Mouse (Mus musculus): ENCODE data around the gene Pfkfb4. TPM values are rescaled to one million over a fixed set of nuclear protein-coding genes. Genes with fewer than 3 reads are reported as not detected.

Gene Pfkfb4
- total RNA-seq, 1 experiment from 2014 or later: 5.0 TPM

- DNase-seq: no peak
Measured at GRCm38 (mm10) chr9:109057543-109057942, 66.0 kb downstream of the Pfkfb4 start.

DNA sequence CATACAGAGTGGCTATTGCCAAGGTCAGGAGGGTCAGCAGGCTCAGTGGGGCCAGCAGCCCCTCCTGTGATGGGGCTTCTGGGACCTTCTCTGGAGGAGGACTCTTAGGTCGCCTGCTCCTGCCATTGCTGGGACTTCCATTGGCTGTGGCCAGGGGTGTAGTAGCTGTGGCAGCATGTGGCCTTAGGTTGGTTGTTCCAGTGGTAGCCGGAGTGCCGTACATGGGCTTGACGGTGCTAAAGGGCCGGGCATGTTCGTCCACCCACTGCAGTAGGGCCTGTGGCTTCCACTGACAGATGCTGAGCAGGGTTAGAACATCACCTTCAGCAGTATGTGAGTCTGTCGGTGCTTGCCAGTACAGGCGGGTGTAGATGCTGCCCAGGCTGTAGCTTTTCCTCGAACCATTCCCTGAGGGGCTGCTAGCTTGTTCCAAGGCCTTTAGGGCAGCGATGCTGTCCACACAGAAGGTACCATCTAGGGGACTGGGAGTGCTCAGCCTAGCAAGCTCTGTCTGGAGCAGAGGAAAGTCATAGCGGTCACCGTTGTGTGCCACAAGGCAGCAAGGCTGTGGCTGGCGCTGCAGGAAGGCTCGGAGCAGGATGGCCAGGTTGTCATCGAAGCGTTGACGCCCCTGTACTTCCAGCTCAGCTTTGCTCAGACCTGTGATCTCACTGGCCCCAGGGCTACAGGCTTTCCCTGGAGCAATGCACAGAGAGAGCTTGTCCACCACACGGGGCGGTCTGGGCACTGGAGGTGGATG, 66.6 kb downstream of the Pfkfb4 start:
- DNase-seq: no peak

GRCm38 (mm10) chr9:109059136-109059903, 67.7 kb downstream of the Pfkfb4 start, which contains the start of gene Trex1:
Gene Trex1 (minus strand): TSS chr9:109059734.
- peak; percentile 94 for DNase-seq

GRCm38 (mm10) chr9:109060184-109060897, 68.8 kb downstream of the Pfkfb4 start:
- DNase-seq: no peak

GRCm38 (mm10) chr9:109060898-109061295, 69.3 kb downstream of the Pfkfb4 start:
- DNase-seq: no peak

DNA sequence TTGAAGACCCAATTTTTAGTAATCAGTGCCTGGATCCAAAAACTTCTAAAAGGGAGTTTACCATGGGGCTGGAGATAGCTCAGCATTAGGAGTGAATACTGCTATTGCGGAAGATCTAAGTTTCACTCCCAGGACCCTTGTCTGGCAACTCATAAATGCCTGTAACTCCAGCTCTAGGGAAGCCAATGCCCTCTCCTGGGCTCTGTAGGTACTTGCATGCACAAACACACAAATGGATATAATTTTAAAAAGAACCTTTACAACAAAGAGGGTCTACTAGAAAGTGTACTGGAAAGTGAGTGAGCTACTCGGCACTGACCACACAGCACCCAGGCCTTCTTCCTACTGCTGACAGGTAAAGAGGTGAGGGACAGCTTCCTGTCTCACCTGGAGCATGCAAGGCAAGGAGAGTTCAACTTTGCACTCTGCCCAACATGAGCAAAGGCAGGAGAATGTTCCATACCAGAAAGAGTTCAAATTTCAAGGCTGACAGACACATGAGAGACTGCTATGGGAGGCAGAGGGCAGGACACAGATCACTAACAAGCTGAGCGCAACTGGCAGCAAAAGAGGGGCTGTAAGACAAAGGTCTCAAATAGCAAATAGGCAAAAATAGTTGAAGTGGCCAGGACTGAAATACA, 76.6 kb downstream of the Pfkfb4 start:
- DNase-seq: no peak

GRCm38 (mm10) chr9:109073661-109074573, 82.3 kb downstream of the Pfkfb4 start, which contains the start of gene Atrip:
Gene Atrip (minus strand): TSS chr9:109074124.
- peak; percentile 97 for DNase-seq

GRCm38 (mm10) chr9:109080516-109080915, 88.9 kb downstream of the Pfkfb4 start:
- DNase-seq: no peak

DNA sequence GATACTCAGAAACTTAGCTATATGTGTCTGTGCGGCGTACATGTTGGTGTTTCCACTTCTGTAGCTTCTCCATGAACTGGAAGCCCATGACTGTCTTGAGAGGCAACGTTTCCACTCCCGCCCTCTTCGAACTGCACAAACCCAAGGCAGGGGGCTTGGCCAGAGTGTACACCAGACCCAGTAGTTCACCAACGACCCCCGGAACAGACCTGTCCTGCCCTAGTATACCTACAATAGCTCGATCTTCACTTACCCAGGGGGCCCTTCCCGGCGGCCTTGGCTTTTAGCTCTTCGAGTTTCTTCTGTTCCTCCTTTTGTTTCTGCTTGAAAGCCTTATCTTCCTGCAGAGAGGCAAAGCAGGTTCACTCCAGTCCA, 90.2 kb downstream of the Pfkfb4 start:
- DNase-seq: no peak

Small RNAs within 50 kb of the gene (microRNA-seq; reads per million reads assigned to microRNA genes)
- gene Mir711: 0 reads per million in 2 experiments

Other genes starting within 250 kb of the Pfkfb4 start
- 71.0 and 78.2 TPM in 2 replicates for gene Ip6k2, start 208.0 kb upstream of the Pfkfb4 start, total RNA-seq (2021)
- gene Nckipsd, start 183.4 kb upstream of the Pfkfb4 start, total RNA-seq (2021): 9.2 and 11.4 TPM in 2 replicates
- 3.9 and 4.9 TPM in 2 replicates for gene Celsr3, start 165.5 kb upstream of the Pfkfb4 start, total RNA-seq (2021)
- 8.4 and 13.3 TPM in 2 replicates for gene Slc26a6, start 138.5 kb upstream of the Pfkfb4 start, total RNA-seq (2021)
- not detected in 2 replicates for gene Tmem89, start 77.2 kb upstream of the Pfkfb4 start, total RNA-seq (2021)
- gene Uqcrc1, start 55.1 kb upstream of the Pfkfb4 start, total RNA-seq (2021): 1,224 and 1,334 TPM in 2 replicates
- gene Col7a1, start 38.2 kb upstream of the Pfkfb4 start, total RNA-seq (2021): 6.0 and 8.5 TPM in 2 replicates
- gene Ucn2, start 5.8 kb upstream of the Pfkfb4 start, total RNA-seq (2021): 0.53 and 0.89 TPM in 2 replicates
- gene Shisa5, start 46.8 kb downstream of the Pfkfb4 start, total RNA-seq (2021): 95.6 and 167 TPM in 2 replicates
- gene Trex1, start 68.0 kb downstream of the Pfkfb4 start, total RNA-seq (2021): 13.7 and 13.8 TPM in 2 replicates
- 14.6 and 16.0 TPM in 2 replicates for gene Atrip, start 82.3 kb downstream of the Pfkfb4 start, total RNA-seq (2021)
- 15.7 and 17.2 TPM in 2 replicates for gene Ccdc51, start 90.7 kb downstream of the Pfkfb4 start, total RNA-seq (2021)
- 326 and 340 TPM in 2 replicates for gene Tma7, start 90.8 kb downstream of the Pfkfb4 start, total RNA-seq (2021)
- 63.8 and 67.0 TPM in 2 replicates for gene Plxnb1, start 103.6 kb downstream of the Pfkfb4 start, total RNA-seq (2021)
- not detected in 2 replicates for gene Fbxw21, start 170.3 kb downstream of the Pfkfb4 start, total RNA-seq (2021)
- gene Fbxw13, start 204.2 kb downstream of the Pfkfb4 start, total RNA-seq (2021): not detected in 2 replicates
- not detected in 2 replicates for gene Fbxw20, start 243.0 kb downstream of the Pfkfb4 start, total RNA-seq (2021)